Mouse (Mus musculus) embryonic stem cell, embryonic (primary cell): ENCODE results near the gene Ccer2.

ENCODE experiments used
- CTCF ChIA-PET, 4 experiments: fragments of 300-600 bp in 2 of 4; fragments of 350-600 bp in 2 of 4; sonication (Branson Sonifier 250); formaldehyde crosslinking; loops; one replicate each; lab custom pipeline; 2022; ENCODE audit warnings: inconsistent platforms in 2 of 4; lab: Charles Lee
- POLR2A ChIA-PET, 4 experiments: fragments of 300-600 bp in 2 of 4; fragments of 350-600 bp in 2 of 4; sonication (Branson Sonifier 250); formaldehyde crosslinking; loops; one replicate each; lab custom pipeline; 2022; ENCODE audit warnings: antibody characterized with exemption in 4 of 4, inconsistent platforms in 1 of 4; lab: Charles Lee

The Ccer2 gene

DNA sequence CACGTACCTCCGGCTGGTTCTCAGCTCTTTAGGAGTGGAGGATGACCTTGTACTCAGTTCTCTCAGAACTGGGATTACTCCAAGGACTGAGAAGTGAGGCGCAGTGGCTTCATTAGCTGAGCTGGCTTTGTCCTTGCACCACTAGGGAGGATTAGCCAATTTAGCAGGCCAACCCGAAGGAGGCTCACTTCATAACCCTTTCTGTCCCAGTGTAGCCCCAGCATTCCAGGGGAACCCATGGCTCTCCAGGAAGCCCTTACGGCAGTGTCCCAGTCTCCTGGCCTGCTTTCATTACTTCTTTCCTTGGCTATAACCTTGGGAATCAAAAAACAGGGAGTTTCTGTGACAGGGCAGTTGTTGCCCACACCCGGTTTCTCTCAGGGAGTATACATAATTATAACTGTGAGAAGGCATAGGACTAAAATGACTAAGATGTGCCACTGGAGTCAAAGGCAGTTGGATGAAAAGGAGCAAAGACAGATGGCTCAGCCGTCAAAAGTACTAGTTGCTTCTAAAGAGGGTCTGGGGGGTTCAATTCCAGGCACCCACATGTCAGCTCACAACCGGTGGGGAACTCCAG lies 51.8 kb downstream of the Ccer2 start:
- ChIA-PET POLR2A (interaction anchor here (0.5 to 19.5 kb wide), 28 partner anchors 8 to 1459 kb away, joined by 3 to 391 read pairs (median 5); partner anchors contain the start of genes Ech1 (in 2 of the 4), Lgals4 (in 1 of the 4), Rps16 (in 1 of the 4) and Sirt2 (in 1 of the 4)), CTCF (interaction anchor here in 2 of 4 experiments (0.6 to 2.0 kb wide), 7 partner anchors 8 to 517 kb away, joined by 3 to 10 read pairs (median 4); partner anchors contain the start of gene Selenov (in 1 of the 2))

- ChIA-PET POLR2A (interaction anchor here (0.6 to 19.5 kb wide), 33 partner anchors 9 to 1459 kb away, joined by 3 to 391 read pairs (median 4); partner anchors contain the start of genes Ech1 (in 2 of the 4), Lgals4 (in 1 of the 4), Rps16 (in 1 of the 4) and Sirt2 (in 1 of the 4)), CTCF (interaction anchor here in 3 of 4 experiments (0.6 to 2.6 kb wide), 8 partner anchors 9 to 224 kb away, joined by 3 to 19 read pairs (median 4); no protein-coding TSS in a partner anchor)
Measured at GRCm38 (mm10) chr7:28808221-28808941, 52.4 kb downstream of the Ccer2 start, which contains the start of gene Hnrnpl. Hnrnpl (plus strand) TSS chr7:28808541.
